Mouse (Mus musculus): ENCODE results near the gene Eif3a.
A peak's percentile ranks its signal among the peaks of the same experiment; 100 is the strongest.

The Eif3a gene

DNA sequence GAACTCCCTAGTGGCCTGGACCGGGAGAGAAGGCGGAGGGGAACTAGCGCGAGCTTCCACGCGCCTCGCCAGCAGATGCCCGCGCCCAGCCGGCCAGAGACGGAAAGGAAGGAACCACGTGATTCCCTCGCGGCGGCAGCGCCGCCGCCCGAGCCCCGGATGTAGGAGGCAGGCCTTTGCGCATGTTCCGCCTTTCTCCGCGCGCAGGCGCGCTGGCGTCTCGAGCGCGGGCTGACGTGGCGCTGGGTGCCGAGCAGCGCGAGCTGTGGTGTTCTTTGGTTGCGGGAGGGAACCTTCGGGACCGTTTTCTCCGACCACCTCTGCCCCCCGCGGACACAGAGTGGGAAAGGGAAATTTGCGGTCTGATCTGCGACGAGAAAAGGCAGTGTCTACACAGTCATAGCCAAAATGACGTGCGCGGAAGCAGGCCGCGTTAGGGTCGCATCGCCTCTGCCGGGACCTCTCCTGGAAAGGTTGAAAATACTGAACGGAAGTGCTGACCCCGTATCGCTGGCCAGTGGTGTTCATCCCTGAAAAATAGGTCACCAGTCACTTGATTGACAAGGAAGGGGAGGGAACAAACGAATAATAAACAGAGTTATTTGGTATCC, at the start of gene Eif3a:
TSS of gene Eif3a (minus strand) at position 108 of the 611 bp plus-strand sequence.
- DNase-seq (ENCODE audit: low read depth, low spot score): peak; percentile 97

DNA sequence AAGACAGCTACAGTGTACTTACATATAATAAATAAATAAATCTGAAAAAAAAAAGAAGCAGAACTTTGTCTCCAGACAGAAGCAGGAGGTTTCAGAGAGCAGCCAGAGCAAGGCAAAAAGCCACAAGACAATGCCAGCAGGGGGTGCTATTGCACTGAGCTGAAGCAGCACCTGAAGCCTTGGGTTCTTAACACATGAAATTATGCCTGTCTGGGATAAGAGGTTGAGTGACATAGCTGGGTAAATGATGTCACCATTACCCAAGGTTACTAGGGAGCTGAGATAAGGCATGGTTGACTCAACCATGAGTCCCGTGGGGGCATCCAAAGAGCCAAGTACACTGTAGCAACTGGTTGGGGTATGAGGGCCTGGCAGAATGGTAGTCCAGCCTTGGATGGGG, 47.3 kb upstream of the Eif3a start:
- peak; percentile 73 for DNase-seq (ENCODE audit: low read depth, low spot score)

DNA sequence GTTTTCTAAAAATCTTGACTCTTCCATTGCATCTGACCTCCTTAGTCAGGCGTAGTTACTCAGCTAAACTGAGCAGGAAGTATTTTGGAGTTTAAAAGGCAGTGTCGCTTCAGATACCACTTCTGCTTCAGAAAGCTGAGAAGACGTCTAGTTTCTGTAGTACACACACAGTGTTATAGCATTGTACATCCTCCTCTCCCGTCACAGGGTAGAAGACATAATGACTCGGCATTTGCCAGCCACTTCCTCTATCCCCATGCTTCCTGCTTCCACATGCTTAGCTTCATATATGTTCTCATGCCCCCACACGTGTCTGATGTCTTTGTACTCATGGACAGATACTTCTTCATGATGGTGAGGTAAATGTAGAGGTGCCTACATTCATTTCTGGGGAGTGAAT, 28.2 kb upstream of the Eif3a start:
- DNase-seq (ENCODE audit: low read depth, low spot score): no peak

DNA sequence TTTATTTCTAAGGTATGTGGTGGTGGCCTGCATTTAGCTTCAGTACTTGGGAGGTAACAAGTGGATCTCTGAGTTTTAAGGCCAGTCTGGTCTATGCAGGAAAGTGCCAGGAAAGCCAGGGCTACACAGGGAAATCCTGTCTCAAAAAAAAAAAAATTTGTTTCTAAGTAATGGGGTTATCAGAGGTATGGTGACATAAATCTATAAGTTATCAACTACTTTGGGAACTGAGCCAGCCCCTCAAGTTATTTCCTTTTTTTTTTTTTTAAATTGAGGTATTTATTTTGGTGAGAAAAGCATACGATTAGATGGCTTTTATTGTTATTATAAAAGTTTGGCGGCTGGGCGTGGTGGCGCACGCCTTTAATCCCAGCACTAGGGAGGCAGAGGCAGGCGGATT, 22.7 kb upstream of the Eif3a start:
- DNase-seq (ENCODE audit: low read depth, low spot score): no peak

DNA sequence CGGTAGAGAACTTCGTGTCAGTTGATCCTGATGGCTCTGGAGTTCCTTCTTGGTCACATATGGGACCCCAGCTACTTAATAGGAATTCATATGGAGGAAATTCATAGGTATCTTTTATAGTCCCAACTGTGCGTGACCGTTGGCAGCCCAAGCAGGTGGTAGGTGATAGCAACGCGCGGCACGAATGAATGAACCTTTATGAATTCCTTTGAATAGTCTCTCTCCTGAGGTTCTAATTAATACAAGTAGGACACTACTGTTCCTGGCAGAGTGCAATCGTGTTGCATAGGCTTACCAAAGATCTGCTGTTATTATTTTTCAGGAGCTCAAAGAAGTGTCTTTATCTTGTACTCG, 21.6 kb upstream of the Eif3a start:
- DNase-seq (ENCODE audit: low read depth, low spot score): no peak

DNA sequence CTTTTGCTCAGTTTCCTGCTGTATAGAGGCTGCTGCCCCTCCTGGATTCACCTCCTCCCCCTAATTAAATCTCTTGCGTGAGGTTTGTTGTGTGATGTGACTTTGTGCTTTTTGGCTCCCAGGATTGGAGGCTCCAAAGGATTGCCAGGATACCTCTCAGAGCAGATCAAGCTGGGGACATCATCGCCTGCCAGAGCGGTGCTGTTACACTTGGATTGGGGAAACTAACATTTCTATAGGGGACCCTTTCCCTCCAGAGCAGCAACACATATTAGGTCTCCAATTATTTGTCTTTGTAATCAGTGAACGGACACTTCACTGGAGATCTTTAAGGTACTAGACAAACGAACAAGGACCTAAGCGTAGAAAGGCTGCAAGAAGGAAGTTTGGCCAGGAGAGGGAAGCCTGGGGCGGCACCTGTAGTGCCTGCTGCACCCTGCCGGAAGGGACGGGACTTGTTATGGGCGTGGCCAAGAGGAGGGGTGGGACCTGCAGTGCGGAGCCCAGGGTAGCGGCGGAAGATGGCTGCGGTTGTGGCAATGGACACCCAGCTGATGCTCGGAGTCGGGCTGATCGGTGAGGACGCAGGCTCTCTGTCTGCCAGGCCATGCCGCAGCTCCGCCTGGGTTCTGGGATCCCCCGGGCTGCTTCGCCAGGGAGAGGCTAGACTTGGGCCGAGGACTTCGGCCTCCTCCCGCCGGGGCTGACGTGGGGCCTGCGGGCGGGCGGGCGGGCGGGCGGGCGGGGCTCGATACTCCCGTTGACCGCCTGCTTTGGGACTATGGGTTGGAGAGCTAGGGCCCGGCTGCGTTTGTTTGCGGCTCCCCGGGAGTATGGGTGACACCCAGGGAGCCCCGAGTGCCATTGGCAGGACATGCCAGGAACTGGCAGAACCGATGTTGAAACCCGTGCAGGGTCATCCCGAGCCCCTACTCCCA, 20.9 kb upstream of the Eif3a start, which contains the start of gene Fam45a:
TSS of gene Fam45a (plus strand) at position 488 of the 938 bp plus-strand sequence.
- DNase-seq (ENCODE audit: low read depth, low spot score): peak; percentile 94

DNA sequence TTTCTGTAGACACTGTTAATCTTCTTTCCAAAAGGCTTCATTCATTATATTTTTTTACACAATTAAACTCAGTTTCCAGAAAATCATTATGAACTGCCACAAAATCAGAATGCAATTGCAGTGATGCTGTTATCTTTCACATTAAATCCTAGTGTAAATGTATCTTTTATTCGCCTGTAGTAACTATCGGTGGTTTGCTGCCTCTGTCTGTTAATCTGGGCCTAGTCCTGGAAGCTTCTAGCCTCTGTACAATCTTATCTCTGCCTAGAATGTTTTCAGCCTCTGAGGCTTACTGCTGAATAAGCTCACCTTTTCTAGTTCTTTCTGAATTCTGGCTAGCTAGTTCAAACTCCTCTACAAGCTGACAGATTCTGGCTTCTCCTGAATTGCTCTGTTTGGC, 19.5 kb upstream of the Eif3a start:
- no peak for DNase-seq (ENCODE audit: low read depth, low spot score)

DNA sequence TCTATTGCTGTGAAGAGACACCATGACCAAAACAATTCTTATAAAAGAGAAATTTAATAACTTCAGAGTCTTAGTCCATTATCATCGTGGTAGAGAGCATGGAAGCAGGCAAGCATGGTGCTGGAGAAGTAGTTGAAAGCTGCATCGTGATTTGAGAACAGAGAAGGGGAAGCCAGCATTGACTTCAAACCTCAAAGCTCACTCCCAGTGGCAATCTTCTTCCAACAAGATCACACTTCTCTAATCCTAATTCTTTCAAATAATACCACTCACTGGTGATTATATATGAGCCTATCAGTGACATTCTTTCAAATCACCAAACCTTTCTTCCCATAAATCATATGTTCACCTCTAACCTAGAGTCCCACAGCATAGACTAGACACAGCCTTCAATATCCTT, 14.4 kb upstream of the Eif3a start:
- no peak for DNase-seq (ENCODE audit: low read depth, low spot score)

DNA sequence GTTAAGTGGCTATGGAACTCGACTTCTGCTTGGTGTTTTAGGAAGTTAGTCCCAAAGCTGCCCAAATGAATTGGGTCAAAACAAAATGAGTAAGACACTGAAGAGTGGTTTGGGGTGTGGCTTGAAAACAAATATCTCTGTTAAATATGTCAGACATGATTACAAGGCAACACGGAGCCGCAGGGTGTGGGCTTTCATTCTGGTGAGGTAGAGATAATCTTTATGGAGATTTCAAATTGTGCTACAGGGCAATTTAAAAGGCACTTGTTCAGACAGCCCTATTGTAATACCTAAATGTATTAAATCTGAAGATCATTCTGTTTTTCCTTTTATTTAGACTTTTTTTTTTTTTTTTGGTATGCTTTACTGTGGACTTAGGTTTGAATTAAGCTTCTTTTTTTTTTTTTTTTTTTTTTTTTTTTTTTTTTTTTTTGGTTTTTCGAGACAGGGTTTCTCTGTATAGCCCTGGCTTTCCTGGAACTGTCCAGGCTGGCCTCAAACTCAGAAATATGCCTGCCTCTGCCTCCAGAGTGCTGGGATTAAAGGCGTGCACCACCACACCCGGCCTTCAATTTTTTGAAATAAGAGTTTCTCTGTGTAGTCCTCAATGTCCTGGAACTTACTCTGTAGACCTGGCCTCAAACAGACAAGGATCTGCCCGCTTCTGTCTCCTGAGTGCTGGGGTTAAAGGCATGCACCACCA, 9.6 kb upstream of the Eif3a start:
- DNase-seq (ENCODE audit: low read depth, low spot score): no peak

DNA sequence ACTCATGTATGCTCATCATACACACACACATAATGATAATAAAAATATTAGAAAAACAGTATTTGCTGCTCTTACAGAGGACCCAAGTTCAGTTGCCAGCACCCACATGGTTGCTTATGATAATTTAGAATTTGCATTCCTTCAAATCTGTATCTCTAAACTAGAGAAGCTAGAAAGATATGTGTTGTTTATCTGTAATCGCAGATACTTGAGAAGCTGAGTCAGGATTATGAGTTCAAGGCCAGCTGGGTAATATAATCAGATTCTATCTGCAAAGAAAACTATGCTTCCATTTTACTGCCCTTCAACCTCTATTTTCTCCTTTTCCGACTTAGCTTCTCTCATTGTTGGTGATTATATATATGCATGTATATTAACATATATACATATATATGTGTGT, 7.0 kb upstream of the Eif3a start:
- no peak for DNase-seq (ENCODE audit: low read depth, low spot score)

DNA sequence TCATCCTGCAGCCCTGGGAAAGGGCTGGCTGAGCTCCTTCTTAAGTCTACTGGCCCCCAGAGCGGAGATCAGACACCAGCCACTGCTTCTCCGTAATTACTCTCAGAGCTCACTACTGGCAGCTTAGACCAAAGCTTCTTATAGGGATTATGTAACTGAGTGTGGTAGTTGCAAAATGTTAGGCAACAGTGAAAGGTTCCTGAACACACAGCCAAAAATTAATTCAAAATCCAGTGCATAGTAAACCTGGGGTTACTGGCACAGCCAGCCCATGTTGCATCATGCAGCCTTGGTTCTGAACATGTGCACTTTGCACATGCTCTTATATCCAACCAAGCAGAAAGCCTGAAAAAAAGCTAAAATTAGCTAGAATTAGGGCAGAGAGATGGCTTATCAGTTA, 4.8 kb upstream of the Eif3a start:
- DNase-seq (ENCODE audit: low read depth, low spot score): no peak

DNA sequence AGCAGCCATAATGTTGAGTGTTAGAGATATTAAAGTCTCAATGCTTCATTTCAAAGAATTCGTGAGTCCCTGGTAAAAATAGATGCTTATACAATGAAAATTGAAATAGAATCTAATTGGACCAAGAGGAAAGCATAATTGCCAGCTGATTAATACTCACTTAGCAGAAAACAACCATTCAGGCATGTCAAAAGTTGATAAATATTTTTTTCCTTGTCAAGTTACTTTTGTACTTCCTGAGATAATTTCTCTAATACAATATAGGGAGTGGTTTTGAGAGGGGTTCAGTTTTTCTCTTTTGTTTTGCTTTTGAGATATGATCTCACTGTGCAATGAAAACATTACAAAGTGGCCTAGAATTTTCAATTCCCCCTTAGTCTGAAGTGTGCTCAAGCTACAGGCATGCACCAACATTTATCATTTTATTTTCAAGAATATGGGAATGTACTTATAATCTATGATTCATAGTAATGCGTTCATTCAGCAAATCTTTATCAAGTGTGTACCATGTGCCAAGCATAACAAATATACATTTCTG, 2.8 kb upstream of the Eif3a start:
- no peak for DNase-seq (ENCODE audit: low read depth, low spot score)

DNA sequence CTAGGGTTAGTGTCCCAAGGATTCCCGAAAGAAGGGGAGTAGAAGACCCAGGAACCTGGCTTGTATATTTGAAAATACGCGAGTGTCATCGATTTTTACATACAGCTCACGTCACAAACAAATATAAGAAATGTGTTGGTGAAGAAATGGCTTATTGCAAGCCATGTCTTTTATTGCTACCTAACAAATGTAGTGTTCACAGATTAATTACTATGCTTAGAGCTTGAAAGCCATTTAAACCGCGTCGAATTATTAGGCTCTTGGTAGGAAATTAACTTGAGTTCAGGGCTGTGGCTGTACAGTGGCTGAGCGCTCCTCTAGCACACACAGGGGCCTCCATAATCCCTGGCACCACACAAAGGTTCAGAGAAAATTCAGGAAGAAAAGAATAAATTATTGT, 706 bp upstream of the Eif3a start:
- DNase-seq (ENCODE audit: low read depth, low spot score): no peak

DNA sequence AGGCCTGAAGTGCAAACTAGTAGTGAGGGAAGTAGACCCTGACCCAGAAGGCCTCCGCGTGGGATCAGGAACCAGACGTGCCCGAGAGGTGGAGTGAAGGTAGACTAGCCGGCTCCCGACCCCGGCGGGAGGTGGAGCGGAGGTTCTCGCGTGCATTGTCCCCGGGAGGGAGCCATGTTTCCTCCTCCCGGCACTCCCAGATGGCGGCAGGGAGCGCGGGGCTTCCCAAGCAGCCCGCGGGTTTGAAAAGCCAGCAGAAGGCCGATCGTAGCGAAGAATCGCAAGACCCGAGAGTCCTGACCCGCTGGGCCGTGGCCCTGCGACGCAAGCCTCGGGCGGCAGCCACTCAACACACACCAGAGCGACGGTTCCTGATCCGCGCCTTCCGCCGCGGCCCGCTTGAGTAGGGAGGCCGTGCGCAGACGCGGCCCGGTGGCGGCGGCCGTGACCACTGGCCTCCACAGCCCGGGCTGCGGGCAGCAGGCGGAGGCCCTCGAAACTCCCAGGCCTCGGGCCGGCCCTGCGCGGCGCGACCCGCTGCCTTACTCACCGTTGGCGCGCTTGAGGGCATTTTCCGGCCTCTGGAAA, 445 bp downstream of the Eif3a start:
- DNase-seq (ENCODE audit: low read depth, low spot score): peak; percentile 75

DNA sequence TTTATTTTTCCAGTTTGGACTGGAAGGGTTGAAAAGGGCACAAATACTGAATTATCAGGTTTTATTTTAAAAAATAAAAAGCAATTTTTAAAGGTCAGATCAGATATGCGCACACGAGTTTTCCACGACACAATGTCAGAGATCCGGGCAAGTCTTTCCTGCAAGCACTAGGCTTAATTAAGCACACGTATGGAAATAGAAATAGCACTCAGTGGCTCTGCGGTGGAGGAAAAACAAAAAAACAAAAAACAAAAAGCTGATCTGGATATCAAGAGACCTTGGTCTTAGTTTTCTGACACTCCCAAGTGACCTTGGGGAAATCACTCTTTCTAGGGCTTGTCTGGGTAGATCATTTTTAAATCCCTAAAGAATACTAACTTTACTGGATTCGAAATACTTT, 1.0 kb downstream of the Eif3a start:
- peak; percentile 41 for DNase-seq (ENCODE audit: low read depth, low spot score)

DNA sequence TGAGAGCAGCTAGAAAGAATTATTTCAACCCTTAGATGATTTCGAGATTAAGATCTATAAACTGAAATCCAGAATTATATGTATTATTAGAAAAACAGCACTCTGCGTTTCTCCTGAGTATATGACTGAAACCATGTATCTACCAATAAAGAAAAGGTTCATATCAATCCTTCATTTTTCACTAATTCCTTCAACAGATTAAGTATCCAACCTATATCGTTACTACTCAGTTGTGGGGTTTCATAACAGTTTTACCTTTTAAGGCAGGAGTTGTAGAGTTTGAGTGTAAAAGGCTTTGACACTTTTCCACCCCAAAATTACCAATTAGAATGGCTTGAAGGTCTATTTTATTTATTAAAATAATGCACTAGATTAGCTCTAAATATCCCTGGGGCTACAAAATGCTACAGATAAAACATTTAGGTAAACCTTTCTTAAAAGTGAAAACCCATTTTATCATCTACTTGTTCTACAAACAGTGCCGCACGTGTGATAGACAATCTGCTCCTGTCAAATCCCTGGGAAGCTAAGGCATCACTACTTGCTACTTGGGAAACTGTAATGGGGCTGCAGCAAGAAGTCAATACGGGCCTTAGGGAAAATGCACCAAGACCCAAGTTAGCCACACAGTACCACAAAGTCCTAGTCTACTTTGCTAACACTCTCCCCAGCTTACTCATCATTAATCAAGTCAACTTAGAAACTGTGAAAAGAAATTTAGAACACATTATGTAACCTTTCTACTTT, 2.1 kb downstream of the Eif3a start:
- DNase-seq (ENCODE audit: low read depth, low spot score): no peak

DNA sequence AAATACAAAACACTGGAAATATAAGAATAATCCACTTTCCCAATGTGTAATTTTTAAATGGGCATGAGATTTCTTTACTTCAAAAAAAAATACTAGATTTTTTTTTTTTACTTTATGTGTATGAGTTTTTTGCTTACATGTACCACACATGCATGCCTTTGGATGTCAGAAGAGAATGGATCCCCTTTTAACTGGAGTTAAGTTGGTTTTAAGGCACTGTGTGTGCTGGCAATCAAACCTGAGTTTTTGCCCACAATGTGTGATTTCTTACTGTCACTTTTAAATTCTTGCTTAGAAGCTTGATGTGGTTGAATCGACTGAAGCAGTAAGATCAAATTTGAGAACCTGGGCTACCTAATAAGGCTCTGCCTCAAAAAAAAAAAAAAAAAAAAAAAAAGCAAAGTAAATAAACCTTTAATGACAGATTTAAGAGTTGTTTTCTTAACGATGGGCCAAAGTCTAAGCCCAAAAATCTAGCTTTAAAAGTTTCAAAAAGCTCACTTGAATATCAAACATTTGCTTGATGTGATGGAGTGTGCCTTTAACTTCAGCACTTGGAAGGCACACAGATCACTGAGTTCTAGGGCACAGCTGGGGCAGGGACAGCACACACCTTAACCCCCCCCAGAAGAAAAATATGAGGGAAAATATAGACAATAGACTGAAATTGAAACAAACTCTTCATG, 2.9 kb downstream of the Eif3a start:
- peak; percentile 18 for DNase-seq (ENCODE audit: low read depth, low spot score)

DNA sequence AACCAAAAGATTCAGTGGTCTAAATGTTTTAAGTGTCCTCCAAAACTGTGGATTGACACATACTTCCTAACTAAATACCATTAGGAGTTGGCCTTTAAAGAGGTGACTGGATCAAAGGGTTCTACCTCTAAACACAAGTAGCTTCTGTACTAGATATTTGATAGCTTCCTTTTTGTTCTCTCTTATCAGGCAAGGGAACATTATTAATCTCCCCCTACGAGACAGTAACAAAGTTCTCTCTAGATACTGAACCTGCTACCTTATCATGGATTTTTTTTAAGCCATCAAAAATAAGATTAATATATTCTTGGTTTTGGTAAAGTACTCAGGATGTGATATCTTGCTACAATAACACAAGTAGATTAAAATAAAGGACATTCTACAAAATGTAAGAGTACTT, 5.7 kb downstream of the Eif3a start:
- no peak for DNase-seq (ENCODE audit: low read depth, low spot score)

DNA sequence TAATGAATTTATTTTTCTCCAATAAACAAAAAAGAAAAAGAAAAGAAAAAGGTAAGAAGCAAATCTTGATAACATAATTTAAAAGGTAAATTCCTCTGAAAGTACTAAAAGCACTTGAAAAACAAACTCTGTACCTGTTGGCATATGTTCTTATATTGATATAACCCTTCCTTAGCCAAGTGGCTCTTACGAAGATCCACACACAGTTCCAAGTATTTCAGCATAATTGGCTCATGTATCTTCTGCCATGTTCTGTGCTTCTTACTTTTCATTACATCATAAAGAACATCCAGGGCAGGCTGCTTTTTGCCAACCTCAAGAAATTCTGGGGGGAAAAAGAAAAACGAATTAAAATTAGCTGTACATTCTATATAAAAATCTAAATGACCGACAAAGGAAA, 8.4 kb downstream of the Eif3a start:
- DNase-seq (ENCODE audit: low read depth, low spot score): no peak

DNA sequence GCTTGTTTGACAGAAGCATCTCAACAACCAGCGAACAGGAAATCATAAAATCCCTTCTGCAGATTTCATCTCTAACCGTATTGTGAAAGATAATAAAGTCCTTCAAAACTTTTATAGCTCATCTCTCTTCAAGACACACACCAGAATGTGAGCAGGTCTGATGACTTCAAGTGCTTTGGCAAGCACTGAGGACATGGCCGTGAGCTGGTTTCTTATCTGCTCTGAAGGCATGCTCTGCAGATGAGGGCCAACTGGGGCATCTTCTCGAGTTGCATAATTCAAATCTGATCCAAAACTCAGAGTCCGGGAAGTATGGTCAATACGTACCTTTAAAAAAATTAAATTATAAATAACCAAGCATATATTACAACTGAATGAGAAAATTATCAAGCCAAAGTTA, 17.1 kb downstream of the Eif3a start:
- DNase-seq (ENCODE audit: low read depth, low spot score): no peak

Data from CD4-positive helper T cell, adult 2 months (primary cell).